Mouse (Mus musculus): ENCODE measurements at regions not wholly inside any gene's neighbourhood (a gene's known extent, or its start where the extent isn't known, plus 50 kb on each side); places are given as distances from the start of the nearest gene placed in this dataset.

DNA sequence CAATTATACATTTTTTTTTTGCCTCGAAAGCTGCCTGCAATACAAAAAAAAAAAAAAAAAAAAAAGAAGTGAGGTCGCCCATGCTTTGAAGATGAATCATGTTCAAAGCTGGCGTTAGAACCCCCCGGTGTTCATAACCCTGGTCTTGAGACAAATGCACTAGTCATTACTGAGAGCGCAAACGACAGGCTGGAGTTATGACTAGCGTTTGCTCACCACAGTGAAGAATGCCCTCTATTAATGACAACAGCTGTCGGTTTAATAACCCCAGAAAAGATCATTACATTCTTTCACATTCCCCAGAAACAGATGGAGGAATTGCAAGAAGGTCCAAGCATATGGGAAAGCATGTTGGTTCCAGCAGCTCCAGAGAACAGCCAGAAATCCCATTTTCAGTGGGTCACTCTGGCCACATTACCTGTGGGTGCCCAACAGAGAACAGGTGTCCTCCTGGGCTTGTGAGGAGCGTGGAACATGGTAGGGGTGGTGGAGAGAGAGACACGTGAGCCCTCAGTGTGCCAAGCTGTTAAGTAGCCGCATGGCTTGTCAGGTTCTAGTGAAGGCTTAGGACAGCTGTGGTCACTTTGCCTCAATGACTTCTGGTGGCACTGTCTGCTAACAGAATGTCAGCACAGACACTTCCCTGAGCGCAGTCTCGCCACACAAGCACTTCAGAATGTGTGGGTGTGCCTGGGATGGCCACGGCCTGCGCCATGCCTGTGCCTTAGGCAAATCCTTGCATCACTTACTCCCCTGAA is 60.4 kb downstream of the Aipl1 start:
- DNase-seq (ENCODE audit: low spot score), result no peak
- intact Hi-C loops (cut with DNase I), result no loop called here

DNA sequence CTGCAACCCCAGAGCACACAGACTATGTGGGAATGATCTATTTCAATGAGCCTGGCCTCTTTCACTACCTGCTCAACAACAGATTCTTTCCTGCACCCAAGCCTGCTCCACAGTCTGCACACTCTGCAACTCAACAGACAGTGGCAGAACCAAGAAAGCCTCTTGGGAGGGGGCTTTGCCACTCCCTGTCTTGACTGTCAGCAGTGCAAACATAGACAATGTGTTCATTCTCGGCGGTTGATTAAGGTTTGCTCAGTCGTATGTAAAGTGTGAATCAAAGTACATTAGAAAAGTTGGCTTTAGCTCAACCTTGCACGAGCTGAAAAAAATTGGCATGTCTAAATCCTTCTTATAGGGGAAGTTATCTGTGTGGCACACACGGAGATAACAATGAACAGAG is 66.0 kb downstream of the Aipl1 start:
- intact Hi-C loops (cut with DNase I), result no loop called here
- no peak for DNase-seq (ENCODE audit: low spot score)

DNA sequence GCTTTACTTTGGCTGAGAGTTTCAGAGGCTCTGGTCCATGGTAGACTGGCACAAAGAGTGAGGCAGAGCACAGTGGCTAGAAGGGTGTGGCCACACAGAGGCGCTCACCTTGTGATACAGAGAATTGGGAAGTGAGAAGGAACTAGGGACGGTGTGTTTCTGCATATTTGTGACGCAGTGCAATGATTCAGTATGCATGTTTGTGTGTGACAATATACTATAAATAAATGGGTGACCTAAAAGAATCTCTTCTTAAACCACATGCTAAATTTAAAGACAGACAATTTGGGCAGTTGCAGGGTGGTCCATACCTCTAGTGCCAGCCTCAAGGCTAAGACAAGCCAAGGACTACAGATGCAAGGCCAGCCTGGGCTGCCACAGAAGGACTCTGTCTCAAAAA is 75.0 kb downstream of the Aipl1 start:
- intact Hi-C loops (cut with DNase I), result no loop called here
- DNase-seq (ENCODE audit: low spot score), result no peak

DNA sequence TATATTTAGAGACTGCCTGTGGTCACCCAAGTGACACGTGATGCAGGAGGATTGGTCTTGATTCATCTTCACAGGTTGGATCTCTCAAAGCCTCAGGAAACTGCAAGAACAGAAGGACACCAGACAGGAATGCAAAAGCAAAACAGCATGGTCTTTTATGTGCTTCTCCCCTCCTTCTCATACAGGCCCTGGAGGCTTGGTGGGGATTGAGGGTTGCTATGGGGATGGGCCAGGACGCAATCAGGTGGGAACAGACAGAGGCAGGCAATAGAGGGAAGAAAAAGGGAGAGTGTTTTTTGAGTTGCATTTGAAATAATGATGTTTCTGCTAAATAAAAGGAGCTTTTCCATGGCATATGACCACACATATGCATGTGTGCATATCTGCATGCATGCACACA is 84.8 kb downstream of the Aipl1 start:
- intact Hi-C loops (cut with DNase I), result no loop called here
- DNase-seq (ENCODE audit: low spot score), result no peak

DNA sequence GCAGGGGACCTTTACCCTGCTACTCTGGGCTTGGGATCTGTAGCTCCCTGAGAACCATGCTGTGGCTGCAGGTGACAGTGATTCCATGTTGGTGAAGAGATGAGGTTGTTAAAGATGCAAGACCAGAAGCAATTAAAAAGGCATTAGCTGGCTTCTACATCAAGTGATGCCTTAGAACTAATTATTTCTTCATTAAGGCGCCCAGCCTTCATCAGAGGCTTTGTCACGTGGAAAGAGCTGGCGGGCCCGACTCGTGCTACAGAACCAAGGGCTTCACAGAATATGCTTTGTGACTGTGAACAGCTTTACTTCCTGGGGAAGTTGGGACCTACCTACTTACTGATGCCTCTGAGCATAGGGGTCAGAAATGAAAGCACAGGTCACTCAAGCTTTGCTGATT is 90.1 kb downstream of the Aipl1 start:
- intact Hi-C loops (cut with DNase I), result no loop called here
- DNase-seq (ENCODE audit: low spot score), result no peak

DNA sequence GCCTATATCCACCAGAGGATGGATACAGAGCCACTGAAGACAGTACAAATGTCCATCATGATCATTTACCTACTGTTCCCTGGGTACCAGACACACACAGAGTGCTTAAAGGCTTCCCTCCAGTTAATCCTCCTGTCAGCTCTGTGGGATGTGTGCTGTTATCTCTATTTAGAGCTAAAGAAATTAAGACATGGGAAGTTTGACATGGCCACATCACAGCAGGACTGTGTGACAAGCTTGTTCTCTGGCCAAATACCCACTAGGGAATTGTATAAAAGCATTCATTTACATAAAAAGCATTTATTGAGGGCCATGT is 92.3 kb downstream of the Aipl1 start:
- intact Hi-C loops (cut with DNase I), result no loop called here
- DNase-seq (ENCODE audit: low spot score), result no peak

DNA sequence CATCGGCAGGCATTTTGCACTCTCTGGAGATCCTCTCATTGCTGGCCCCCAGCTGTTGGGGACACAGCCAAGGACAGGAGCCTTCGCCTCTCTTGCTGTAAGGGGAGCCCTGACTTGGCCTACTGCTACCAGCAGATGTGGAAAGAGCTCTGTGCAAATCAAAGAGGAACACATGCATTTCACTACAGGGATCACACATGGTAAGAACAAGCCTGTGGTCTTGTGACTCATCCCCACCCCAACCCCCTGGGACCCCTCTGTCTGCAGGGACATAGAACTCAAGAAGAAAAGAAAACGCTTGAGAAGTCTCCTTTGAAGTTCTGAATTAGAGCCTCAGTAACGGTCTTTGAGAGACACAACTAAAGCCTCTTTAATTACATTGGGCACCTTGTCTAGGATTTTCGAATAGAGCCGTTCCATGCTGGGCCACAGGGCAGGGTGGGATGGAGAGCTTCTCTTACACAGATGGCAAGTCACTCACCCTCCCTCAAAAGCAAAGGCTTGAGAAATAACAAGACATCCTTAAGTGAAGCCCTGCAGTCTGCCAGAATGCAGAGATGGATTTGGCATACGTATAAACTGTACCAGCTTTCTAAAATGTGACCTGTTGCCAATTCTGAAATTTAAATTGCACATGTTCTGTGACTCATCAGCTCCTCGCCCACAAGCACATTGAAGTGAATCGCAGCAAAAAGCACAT is 92.8 kb downstream of the Aipl1 start:
- no peak for DNase-seq (ENCODE audit: low spot score)
- intact Hi-C loops (cut with DNase I), result no loop called here

DNA sequence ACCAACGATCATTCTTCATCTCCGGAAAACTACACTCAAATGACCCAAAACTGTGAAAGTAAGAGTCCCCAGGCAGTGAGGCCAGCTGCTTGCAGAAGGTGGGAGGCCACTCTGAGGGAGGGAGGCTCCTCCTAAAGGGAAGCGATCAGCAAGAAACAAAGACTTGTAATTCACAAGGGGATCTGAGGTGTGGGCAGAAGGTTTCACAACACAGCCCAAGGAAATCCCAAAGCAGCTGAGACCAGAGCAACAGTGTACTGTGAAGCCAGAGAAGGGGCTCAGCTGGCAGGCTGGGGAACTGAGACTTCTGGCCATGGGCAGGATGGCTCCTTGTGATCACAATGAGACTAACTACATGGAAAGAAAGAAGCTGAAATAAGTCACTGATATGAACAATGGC is 93.8 kb downstream of the Aipl1 start:
- DNase-seq (ENCODE audit: low spot score), result no peak
- intact Hi-C loops (cut with DNase I), result no loop called here

DNA sequence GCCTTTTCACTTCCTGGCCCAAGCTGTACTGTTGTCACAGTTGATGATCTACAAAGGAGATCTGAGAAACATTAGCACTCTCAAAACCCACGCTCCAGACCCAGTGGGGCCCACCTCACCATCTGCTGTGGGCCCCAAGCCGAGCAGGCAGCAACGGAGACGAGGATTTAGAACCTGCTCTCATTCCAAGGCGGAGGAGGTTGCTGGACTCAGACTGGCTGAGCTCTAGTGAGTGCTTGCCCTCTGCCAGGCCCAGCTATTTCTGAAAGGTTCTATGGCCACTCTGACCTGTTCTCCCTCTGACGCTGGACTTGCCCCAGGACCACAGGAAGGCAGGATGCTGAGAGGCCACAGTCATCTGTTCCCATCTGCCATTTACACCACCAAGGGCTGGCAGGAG is 98.2 kb downstream of the Aipl1 start:
- intact Hi-C loops (cut with DNase I), result no loop called here

DNA sequence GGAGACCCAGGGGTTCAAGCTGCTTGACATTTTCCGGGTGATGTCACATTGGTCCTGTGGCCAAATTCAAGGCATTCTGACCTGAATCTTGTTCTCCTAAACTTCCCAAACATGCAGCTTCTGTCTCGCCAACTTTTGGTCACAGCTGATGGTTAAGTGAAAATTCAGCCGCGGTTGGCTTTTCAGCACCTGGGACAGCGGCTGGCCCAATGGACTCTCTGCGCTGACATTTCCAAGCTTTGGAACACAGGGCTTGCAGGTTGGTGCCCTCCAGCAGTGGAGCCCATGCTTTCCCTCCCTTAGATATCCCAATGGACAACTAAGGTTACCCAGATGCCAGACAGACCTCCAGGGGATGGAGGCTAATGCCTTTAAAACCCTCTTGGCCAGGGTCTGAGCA is 100.2 kb downstream of the Aipl1 start:
- intact Hi-C loops (cut with DNase I), result no loop called here
- DNase-seq (ENCODE audit: low spot score), result no peak

More for the DNA sequence above, 98.2 kb downstream of the Aipl1 start:
- no peak for DNase-seq (ENCODE audit: low spot score)

DNA sequence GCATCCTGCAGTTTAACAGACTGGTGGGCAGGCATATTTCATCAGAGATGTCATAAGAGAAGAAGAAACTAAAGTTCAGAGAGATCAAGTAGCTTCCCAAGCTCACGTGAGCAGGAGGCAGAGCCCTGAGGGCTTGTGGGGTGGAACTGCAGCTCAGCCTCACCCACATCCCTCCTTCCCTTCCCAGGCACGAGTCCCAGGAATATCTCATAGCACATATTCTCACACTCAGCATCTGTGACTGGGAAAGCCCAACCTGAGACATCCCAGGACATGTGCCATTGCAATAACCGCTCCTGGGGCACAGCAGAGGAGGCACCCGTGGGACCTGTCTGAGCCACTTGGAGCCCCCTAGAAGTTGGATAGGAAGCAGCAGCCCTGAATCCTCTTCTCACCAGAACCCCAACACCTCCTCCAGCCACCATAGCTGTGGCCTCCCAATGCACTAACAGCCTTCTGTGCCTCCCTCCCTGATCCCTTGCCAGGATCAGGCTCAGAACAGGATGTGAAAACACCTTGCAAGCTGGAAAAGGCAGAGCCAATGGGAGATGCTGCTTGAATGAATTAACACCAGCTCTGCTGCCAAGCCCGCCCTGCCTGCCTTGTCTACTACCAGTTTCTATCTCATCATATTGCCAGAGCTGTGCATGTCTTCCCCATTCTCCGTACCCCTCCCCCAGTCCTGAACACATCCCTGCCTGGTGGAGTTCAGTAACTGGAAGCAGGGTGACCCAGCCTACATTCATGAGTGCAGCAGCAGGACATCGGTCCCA is 107.4 kb downstream of the Aipl1 start:
- intact Hi-C loops (cut with DNase I), result no loop called here
- no peak for DNase-seq (ENCODE audit: low spot score)

DNA sequence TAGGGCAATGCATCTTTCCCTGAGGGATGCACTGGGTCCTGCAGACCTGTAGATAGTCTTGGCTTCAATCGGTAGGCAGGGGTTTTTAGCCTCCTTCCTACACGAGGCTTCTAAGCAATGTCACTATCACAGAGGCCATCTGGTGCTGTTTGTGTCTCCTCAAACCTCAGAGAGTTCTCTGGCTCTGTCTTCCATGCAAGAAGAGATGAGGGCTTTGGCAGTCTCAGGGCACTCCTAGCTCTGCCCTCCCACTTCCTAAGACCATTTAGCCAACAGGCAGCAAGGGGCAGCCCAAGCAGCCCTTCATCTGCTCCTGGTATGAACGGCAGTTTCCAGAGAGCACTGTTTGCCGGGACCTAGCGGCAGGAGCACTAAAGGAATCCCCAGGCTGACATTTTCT is 122.6 kb downstream of the Aipl1 start:
- intact Hi-C loops (cut with DNase I), result no loop called here
- DNase-seq (ENCODE audit: low spot score), result no peak

DNA sequence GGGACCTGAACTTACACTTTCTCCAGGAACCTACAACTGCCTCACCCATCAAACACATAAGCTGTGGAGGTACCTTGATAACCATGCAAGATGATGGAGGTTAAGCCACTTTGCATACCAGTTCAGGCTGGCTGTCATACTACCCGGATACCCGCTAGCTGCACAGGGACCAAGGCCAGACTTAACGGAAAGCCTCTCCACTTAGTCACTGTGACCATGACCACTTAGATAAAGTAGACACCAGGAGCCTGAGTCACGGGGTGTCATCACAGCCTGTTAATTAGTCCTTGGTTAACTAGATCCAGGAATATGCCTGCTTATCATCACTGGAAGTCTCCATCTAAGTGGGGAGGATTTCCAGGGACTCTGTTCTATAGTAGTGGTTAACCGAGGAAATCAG is 124.7 kb downstream of the Aipl1 start:
- no peak for DNase-seq (ENCODE audit: low spot score)
- intact Hi-C loops (cut with DNase I), result no loop called here

DNA sequence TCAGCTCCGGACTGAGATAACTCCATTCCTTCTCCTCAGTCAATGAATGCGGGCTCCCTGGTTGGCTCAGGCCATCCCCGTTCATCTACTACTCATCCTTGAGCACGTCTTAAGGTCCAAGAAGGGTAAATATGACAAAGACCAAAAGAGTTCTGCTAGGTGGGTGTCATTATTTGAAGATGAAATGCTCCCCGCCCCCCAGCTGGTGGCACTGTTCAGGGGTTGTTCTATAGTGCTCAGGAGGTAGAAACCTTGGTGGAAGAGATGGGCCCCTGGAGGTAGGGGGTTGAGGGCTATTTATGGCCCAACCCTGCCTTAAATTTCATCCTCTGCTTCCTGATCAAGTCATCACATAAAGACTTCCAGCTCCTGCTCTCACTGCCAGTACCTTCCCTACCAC is 126.0 kb downstream of the Aipl1 start:
- no peak for DNase-seq (ENCODE audit: low spot score)
- intact Hi-C loops (cut with DNase I), result no loop called here

DNA sequence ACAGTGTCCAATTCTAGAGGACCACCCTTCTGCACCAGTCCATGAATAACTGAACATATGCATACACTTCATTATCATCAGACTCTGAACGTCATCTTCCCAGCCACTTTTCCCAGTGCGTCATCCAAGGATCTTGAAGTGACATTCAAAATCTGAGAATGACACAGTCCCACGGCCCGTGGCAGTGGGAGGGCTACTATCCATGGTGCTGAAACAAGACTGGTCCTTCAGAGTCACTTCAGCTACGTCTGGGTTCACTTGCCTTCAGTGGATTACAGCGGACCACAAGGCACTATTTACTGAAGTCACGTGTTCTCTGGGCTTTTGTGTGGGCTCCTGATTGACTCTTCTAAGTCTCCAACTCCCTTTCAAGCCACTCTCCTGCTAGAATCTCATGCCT is 128.7 kb downstream of the Aipl1 start:
- intact Hi-C loops (cut with DNase I), result no loop called here
- no peak for DNase-seq (ENCODE audit: low spot score)

DNA sequence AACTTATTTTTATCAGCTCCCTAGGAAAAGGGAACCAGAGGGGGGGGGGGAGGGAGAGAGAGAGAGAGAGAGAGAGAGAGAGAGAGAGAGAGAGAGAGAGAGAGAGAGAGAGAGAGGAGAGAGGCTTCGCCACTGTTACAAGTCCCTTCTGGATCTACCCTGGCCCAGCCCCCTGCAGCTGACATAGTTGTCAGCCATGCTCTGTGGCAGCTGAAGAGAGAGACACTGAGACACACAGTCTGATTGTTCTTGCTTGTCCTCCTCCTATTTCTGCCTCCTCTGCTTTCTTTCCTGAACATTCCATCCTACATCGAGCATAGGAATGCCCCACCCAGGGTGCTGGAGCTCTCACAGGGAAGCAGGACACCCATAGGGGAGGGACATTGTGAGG is 134.3 kb downstream of the Aipl1 start:
- intact Hi-C loops (cut with DNase I), result no loop called here

DNA sequence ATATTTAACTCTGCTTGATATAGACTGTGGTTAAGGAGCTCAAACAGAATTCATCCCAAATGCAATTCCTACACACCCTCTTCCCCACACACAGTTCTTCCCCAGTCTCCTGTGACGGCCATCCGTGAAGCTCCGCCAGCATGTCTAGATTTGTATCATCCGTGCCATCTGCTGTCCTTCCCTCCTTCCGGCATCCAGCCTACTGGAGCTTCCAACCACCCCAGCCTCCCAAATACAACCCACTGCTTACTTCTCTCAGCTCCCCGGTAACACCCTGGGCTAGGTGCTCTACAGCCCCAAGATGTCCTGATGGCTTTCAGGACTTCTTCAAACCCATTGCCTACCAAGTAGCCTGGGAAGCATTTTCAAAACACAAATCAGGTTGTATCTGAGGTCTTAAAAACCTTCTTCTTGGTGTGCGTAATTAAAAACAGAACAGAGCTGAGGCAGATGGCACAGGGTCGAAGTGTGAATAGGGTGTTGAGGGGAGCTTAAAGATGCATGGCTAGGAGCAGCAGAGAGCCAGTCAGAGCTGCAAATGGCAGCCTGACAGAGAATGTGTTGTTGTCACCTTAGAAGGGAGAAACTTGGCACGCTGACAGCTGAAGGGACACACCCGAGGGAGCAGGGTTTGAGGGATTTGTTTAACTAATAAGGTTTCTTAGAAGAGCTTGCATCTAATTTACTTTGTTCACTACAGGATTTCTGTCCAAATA is 134.8 kb downstream of the Aipl1 start:
- intact Hi-C loops (cut with DNase I), result no loop called here

More for the DNA sequence above, 134.3 kb downstream of the Aipl1 start:
- no peak for DNase-seq (ENCODE audit: low spot score)

DNA sequence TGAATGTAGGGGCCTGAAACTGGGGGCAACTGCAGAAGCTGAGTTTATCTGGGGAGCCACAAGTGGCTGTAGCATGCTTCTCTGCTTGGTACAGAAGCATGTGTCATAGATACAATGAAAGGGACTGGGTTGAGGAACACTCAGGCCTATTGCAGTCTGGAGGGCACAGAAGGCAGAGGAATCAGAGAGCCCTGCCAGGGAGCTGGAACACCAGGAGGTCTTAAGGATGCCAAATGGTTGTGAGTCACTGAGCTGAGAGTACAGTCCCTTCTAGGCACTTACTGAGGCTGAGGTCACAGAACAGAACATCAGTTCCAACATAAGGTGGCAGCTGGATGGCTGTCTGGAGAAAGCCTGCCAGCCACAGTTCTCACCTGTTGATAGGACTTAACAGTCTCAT is 136.5 kb downstream of the Aipl1 start:
- intact Hi-C loops (cut with DNase I), result no loop called here
- DNase-seq (ENCODE audit: low spot score), result no peak

More for the DNA sequence above, 134.8 kb downstream of the Aipl1 start:
- DNase-seq (ENCODE audit: low spot score), result no peak

DNA sequence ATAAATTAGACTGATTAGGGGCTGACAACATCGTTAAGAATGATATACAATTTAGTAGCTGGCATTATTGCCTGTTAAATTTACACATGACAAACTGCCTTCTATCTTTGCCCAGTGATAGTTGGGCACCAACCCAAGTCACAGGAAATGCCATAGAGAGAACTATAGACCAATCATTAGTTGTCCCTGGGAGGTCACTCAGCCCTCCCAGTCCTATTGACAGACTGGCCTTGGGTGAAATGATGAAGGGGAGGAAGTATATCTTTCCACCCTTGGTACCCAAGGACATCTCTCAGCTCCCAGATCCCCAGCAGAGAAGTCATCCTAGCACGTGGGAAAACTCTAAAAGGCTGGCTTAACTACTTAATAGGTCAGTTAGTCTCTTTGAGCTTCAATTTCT is 139.8 kb downstream of the Aipl1 start:
- no peak for DNase-seq (ENCODE audit: low spot score)
- intact Hi-C loops (cut with DNase I), result no loop called here

DNA sequence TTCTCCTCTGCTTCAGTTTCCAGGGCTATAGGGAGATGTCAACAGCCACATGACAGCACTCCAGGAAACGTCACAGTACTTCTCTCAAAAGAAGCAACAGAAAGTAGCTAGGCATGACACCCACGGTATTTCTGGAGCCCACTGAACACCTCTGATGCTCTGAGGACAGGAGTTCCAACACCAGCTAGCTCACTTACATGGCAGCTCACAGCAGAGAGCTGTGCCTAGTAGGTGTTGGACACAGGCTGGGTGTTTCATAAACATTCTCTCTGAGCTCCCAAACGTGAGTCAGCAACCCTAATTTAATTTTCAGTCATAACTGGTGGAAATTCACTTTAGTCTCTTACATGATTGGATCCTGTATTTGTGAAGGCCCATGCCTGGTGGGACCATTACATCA is 140.2 kb downstream of the Aipl1 start:
- intact Hi-C loops (cut with DNase I), result no loop called here
- DNase-seq (ENCODE audit: low spot score), result no peak

DNA sequence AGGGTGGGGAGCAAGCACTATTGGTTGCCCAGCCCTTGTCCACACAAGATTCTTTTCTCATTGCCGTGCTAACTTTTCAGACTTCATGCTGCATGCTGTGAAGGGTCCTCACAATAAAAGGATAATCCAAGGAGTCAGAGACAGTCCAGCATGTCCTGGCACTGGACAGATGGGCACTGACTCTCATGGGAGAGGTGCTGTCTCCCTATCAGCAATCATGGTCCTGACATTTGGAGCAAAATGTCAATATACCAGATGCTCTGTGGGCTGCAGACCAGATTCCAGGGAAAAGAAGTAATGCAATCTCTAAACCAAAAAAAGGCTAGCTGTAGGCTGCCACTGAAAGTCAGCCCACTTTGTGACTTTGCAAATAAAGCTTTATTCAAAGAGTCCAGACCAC is 141.5 kb downstream of the Wscd1 start:
- DNase-seq (ENCODE audit: low spot score), result no peak
- intact Hi-C loops (cut with DNase I), result no loop called here
